Comparison of ENCODE assay signal across 7 mouse cellular contexts in the genomic region with DNA sequence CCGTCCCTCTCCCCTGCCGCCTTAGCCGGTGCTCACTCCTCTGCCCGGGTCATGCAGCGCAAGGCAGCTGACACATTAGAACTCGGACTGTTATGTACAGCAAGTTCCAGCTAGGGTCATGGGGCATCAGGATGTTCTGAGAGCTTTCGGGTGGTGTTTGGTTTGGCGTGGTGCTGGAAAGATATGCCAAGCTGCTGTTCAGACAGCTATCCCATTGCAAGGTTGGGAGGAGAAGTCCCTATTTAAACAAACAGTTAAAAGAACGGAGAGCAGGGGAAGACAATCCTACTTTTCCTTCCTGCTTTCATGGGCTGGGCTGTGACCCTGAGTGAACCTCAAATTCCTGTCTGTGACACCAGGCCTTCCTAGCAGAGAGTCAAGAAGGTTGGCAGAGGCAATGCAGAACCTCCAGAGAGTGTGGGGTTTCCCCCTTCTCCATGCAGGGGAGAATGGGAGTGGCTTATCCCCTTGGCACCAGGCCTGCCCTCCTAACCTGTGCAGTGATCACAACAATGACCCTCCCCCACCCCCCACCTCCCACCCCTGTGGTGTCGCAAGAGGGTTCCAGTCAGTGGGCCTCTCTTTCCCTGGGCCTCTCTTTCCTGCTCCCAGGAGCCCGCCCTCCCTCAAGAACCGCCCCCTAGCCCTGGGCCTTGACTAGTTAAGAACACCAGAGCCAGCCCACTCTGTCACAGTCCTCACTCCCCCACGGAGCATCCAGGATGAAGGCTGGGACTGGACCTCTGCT. TPM values are rescaled to one million over a fixed set of nuclear protein-coding genes. Genes with fewer than 3 reads are reported as not detected.
DNase-seq lines count a peak whose midpoint lies in the region; ATAC-seq and TF ChIP-seq lines count a peak whose summit lies in the region.

TSS of gene Lbp (plus strand) at position 546 of the 748 bp plus-strand sequence.

- peak within 1 kb of the TSS; percentile 78 for H3K9ac ChIP-seq in liver, adult 2 months (ENCODE audit: low read depth, low read length)

- TF ChIP-seq CTCF in liver, adult 2 months (IDR thresholded peaks at IDR 0.05; ENCODE audit: low read depth, low read length) = no peak

- H3K4me1 ChIP-seq in liver, adult 2 months (ENCODE audit: control insufficient read depth, insufficient read depth, low read length) = peaks cover 18% of the 10 kb centered on the region

- H3K27me3 ChIP-seq in liver, adult 2 months (ENCODE audit: control insufficient read depth, insufficient read depth, low read length) = no peaks in the 10 kb centered on the region

- peak; percentile 61 for TF ChIP-seq POLR2A in liver, adult 2 months (IDR thresholded peaks at IDR 0.05; ENCODE audit: extremely low read depth, insufficient read depth, low read length)

- peak; percentile 32 to 62 for DNase-seq in adrenal gland, postnatal 36 days
- DNase-seq in heart, postnatal 4 days = peak; percentile 47
- DNase-seq in liver, adult 2 months (ENCODE audit: extremely low read depth, low read depth, low spot score) = peak; percentile 100
- DNase-seq in ovary, postnatal 10 days (ENCODE audit: low spot score) = peak; percentile 26
- DNase-seq in cerebellum, postnatal 14 days = no peak
- no peak for DNase-seq in Muller cell, postnatal 12 days (ENCODE audit: inconsistent ontology term)

- no peak for ATAC-seq in erythroblast, adult 5-6 weeks (replicated peaks; ENCODE audit: low FRiP score, poor library complexity, severe bottlenecking)

- H3K36me3 ChIP-seq in liver, adult 2 months (ENCODE audit: control insufficient read depth, insufficient read depth, low read length) = no peaks in the 10 kb centered on the region

- H3K4me3 ChIP-seq in liver, adult 2 months (ENCODE audit: insufficient read depth, low read depth, low read length) = peak within 1 kb of the TSS; percentile 70

- 3% methylated on average over 13 of the region's 13 CpGs for WGBS in liver, adult 2 months

- H3K79me2 ChIP-seq in liver, adult 2 months (ENCODE audit: control insufficient read depth, insufficient read depth, low read length) = no peaks in the 10 kb centered on the region

- H3K27ac ChIP-seq in liver, adult 2 months (replicated peaks; ENCODE audit: insufficient read depth, low read depth, low read length) = peak within 1 kb of the TSS; percentile 94

RNA-seq across cellular contexts. Expression of gene Lbp, which starts in this region (rescaled TPM):
- 10 to 100 TPM; 16.9 to 23.7 TPM for total RNA-seq in adrenal gland, postnatal 36 days (2021)
- total RNA-seq in erythroblast, adult 5-6 weeks (2015; ENCODE audit: low replicate concordance) = 28.4 and 32.3 TPM in 2 replicates
- 10.5 and 23.2 TPM in 2 replicates for total RNA-seq in erythroblast, adult 5-6 weeks (2017; ENCODE audit: low replicate concordance)
- 1 to 10 TPM; 6.3 to 6.6 TPM for total RNA-seq in heart, postnatal 4 days (2021)
- 66.8 and 85.7 TPM in 2 replicates for total RNA-seq in liver, adult 2 months (2014; rRNA removed)
- polyA plus RNA-seq in liver, adult 2 months (2012; rRNA removed) = 164 and 230 TPM in 2 replicates

Comparison
In these comparisons a context has a peak if more than half of its experiments do, and no peak if none do; other contexts are left out.
1. DNase-seq: peak in adrenal gland, postnatal 36 days (2 of 2), heart, postnatal 4 days (single experiment), liver, adult 2 months (single experiment) and ovary, postnatal 10 days (single experiment); none in cerebellum, postnatal 14 days (0 of 2) and Muller cell, postnatal 12 days (single experiment).